Mouse (Mus musculus): Measurements from ENCODE around the gene Ttn.

DNA sequence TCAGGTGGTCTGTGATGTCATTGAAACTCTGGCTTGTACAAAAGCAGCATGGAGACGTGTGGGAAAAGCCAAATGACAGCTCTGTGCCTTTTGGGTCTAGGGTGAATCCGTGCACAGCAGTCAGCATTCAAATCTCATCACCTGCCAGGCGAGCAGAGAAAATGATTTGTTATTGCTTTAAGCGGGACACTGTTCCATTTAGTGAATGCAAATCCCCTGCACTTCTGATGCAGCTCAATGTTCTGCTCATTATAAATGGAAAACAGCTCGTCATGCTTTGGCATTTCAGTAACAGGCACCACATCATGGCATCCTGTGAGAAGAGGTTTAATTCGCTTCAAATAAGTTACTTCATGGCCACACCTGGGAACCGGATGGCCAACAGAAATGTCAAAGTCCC lies 24.7 kb upstream of the Ttn start:
- TF ChIP-seq POLR2A (IDR thresholded peaks at IDR 0.05; ENCODE audit: low read depth, low read length) (no peak), CTCF (IDR thresholded peaks at IDR 0.05; ENCODE audit: borderline replicate concordance, insufficient read depth, low read length) (no peak)
